In the genomic region with DNA sequence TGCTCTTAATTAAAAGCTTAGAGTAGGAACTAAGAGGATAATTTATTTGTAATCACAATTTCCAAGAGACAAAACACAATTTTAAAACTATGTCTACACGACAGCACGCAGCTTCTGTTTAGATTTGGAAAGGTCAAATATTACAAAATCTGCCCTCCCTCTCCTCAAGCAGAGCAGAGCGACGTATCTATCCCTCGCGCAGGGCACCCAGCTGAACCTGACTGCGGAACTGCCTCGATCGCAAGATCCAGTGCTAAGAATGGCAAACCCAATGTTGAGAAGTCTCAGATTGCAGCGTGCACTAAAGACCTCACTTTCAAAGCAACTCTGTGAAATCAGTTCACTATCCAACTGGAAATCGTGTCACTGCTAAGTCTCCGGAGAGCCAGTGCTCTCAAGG, we compare ENCODE assay signal across 7 mouse cellular contexts. TPM values are rescaled to one million over a fixed set of nuclear protein-coding genes. Genes with fewer than 3 reads are reported as not detected.
DNase-seq lines count a peak whose midpoint lies in the region; ATAC-seq lines count a peak whose summit lies in the region.

No protein-coding gene starts in this region.

- peak overlapping the region; percentile 92 for H3K4me2 ChIP-seq in lung, embryonic 16.5 days (ENCODE audit: low read depth, low read length)
- peak overlapping the region; percentile 79 for H3K4me2 ChIP-seq in forebrain, embryonic 16.5 days (ENCODE audit: low read length)
- H3K4me2 ChIP-seq in limb, embryonic 15.5 days, result peak overlapping the region; percentile 87
- peak overlapping the region; percentile 85 for H3K4me2 ChIP-seq in stomach, embryonic 15.5 days

- peak overlapping the region; percentile 96 for H3K9ac ChIP-seq in lung, embryonic 16.5 days (ENCODE audit: low read length)
- H3K9ac ChIP-seq in forebrain, embryonic 16.5 days (replicated peaks; ENCODE audit: low read depth, low read length), result peak overlapping the region; percentile 80
- H3K9ac ChIP-seq in limb, embryonic 15.5 days, result 0 out of 2 replicates have a peak overlapping the region, but pooled peaks have one; percentile 12
- peak overlapping the region; percentile 97; the same call in 1 of the 2 replicates for H3K9ac ChIP-seq in stomach, embryonic 15.5 days

- H3K27ac ChIP-seq in lung, embryonic 16.5 days (ENCODE audit: low read length), result peak overlapping the region; percentile 30
- no peak overlapping the region for H3K27ac ChIP-seq in forebrain, embryonic 16.5 days (ENCODE audit: low read length)
- H3K27ac ChIP-seq in limb, embryonic 15.5 days, result no peak overlapping the region; the same call in 1 of the 2 replicates
- peak overlapping the region; percentile 22; the same call in 1 of the 2 replicates for H3K27ac ChIP-seq in stomach, embryonic 15.5 days

- no peaks in the 10 kb centered on the region for H3K36me3 ChIP-seq in lung, embryonic 16.5 days (ENCODE audit: control insufficient read depth, insufficient read depth, low read length)
- no peaks in the 10 kb centered on the region for H3K36me3 ChIP-seq in forebrain, embryonic 16.5 days (ENCODE audit: control insufficient read depth, insufficient read depth)
- no peaks in the 10 kb centered on the region for H3K36me3 ChIP-seq in limb, embryonic 15.5 days
- no peaks in the 10 kb centered on the region for H3K36me3 ChIP-seq in stomach, embryonic 15.5 days

- peak overlapping the region; percentile 99 for H3K4me3 ChIP-seq in lung, embryonic 16.5 days (ENCODE audit: low read length)
- H3K4me3 ChIP-seq in forebrain, embryonic 16.5 days (replicated peaks; ENCODE audit: low read length), result peak overlapping the region; percentile 88
- H3K4me3 ChIP-seq in limb, embryonic 15.5 days, result peak overlapping the region; percentile 95
- H3K4me3 ChIP-seq in stomach, embryonic 15.5 days (replicated peaks), result peak overlapping the region; percentile 99

- peaks cover 38% of the 10 kb centered on the region for H3K4me1 ChIP-seq in lung, embryonic 16.5 days (replicated peaks; ENCODE audit: control insufficient read depth, insufficient read depth, low read length)
- H3K4me1 ChIP-seq in forebrain, embryonic 16.5 days (replicated peaks; ENCODE audit: control insufficient read depth, insufficient read depth, low read length), result peaks cover 32% of the 10 kb centered on the region
- peaks cover 37% of the 10 kb centered on the region for H3K4me1 ChIP-seq in limb, embryonic 15.5 days
- peaks cover 18% of the 10 kb centered on the region; the same call in 1 of the 2 replicates for H3K4me1 ChIP-seq in stomach, embryonic 15.5 days

- ATAC-seq in lung, embryonic 16.5 days (ENCODE audit: low read depth), result no peak
- ATAC-seq in forebrain, embryonic 16.5 days, result no peak
- no peak for ATAC-seq in limb, embryonic 15.5 days (ENCODE audit: insufficient number of reproducible peaks, low FRiP score, low TSS enrichment, low read depth)
- ATAC-seq in stomach, embryonic 15.5 days (ENCODE audit: insufficient read depth, low FRiP score, low read depth), result no peak

- H3K9me3 ChIP-seq in lung, embryonic 16.5 days (ENCODE audit: control insufficient read depth, low read length), result no peaks in the 10 kb centered on the region
- no peaks in the 10 kb centered on the region for H3K9me3 ChIP-seq in forebrain, embryonic 16.5 days (ENCODE audit: control insufficient read depth, low read length)
- no peaks in the 10 kb centered on the region for H3K9me3 ChIP-seq in limb, embryonic 15.5 days
- H3K9me3 ChIP-seq in stomach, embryonic 15.5 days, result no peaks in the 10 kb centered on the region

- WGBS in lung, embryonic 16.5 days, result 30% methylated on average over 12 of the region's 12 CpGs
- 73% methylated on average over 12 of the region's 12 CpGs for WGBS in forebrain, embryonic 16.5 days
- 69% methylated on average over 12 of the region's 12 CpGs for WGBS in limb, embryonic 15.5 days
- 31% methylated on average over 12 of the region's 12 CpGs for WGBS in stomach, embryonic 15.5 days

- DNase-seq in lung, adult 18-20 months, result no peak
- no peak for DNase-seq in right cerebral cortex, postnatal 4 days
- no peak for DNase-seq in T-cell, adult 2 months (ENCODE audit: low spot score)

- H3K27me3 ChIP-seq in lung, embryonic 16.5 days (ENCODE audit: control insufficient read depth, insufficient read depth, low read depth, low read length), result no peaks in the 10 kb centered on the region
- no peaks in the 10 kb centered on the region for H3K27me3 ChIP-seq in forebrain, embryonic 16.5 days (replicated peaks; ENCODE audit: control insufficient read depth, insufficient read depth, low read length)
- H3K27me3 ChIP-seq in limb, embryonic 15.5 days, result no peaks in the 10 kb centered on the region; the same call in 1 of the 2 replicates
- H3K27me3 ChIP-seq in stomach, embryonic 15.5 days (replicated peaks), result no peaks in the 10 kb centered on the region

RNA-seq across cellular contexts. Expression of gene Cdc42bpb, which starts 2.0 kb away (rescaled TPM):
- polyA plus RNA-seq in lung, embryonic 16.5 days (2015; fragmentation: Nextera tagmentation; extraction: Ambion mirVana), result 34.4 and 36.1 TPM in 2 replicates
- polyA plus RNA-seq in forebrain, embryonic 16.5 days (2015; fragmentation: Nextera tagmentation; extraction: Ambion mirVana), result 33.6 and 39.9 TPM in 2 replicates
- 26.4 and 33.5 TPM in 2 replicates for polyA plus RNA-seq in limb, embryonic 15.5 days (2015; fragmentation: Nextera tagmentation; extraction: Ambion mirVana)
- polyA plus RNA-seq in stomach, embryonic 15.5 days (2015; fragmentation: Nextera tagmentation; extraction: Ambion mirVana), result 32.5 and 34.2 TPM in 2 replicates

RNA-seq across cellular contexts. Expression of gene Lbhd2, which starts 31.1 kb away (rescaled TPM):
- polyA plus RNA-seq in lung, embryonic 16.5 days (2015; fragmentation: Nextera tagmentation; extraction: Ambion mirVana), result 0.79 and 0.80 TPM in 2 replicates
- polyA plus RNA-seq in forebrain, embryonic 16.5 days (2015; fragmentation: Nextera tagmentation; extraction: Ambion mirVana), result 1.3 and 4.5 TPM in 2 replicates
- polyA plus RNA-seq in limb, embryonic 15.5 days (2015; fragmentation: Nextera tagmentation; extraction: Ambion mirVana), result 12.4 and 13.2 TPM in 2 replicates
- 1.4 and 1.7 TPM in 2 replicates for polyA plus RNA-seq in stomach, embryonic 15.5 days (2015; fragmentation: Nextera tagmentation; extraction: Ambion mirVana)

RNA-seq across cellular contexts. Expression of gene Exoc3l4, which starts 41.3 kb away (rescaled TPM):
- 13.0 and 14.5 TPM in 2 replicates for polyA plus RNA-seq in lung, embryonic 16.5 days (2015; fragmentation: Nextera tagmentation; extraction: Ambion mirVana)
- polyA plus RNA-seq in forebrain, embryonic 16.5 days (2015; fragmentation: Nextera tagmentation; extraction: Ambion mirVana), result 1.9 and 2.5 TPM in 2 replicates
- 6.4 and 9.9 TPM in 2 replicates for polyA plus RNA-seq in limb, embryonic 15.5 days (2015; fragmentation: Nextera tagmentation; extraction: Ambion mirVana)
- polyA plus RNA-seq in stomach, embryonic 15.5 days (2015; fragmentation: Nextera tagmentation; extraction: Ambion mirVana), result 8.5 and 8.7 TPM in 2 replicates

Comparison
In these comparisons a context has a peak if more than half of its experiments do, and no peak if none do; other contexts are left out.
1. H3K27ac ChIP-seq: peak in lung, embryonic 16.5 days (single experiment) and stomach, embryonic 15.5 days (single experiment); none in forebrain, embryonic 16.5 days (single experiment) and limb, embryonic 15.5 days (single experiment).
2. H3K9ac ChIP-seq: peak in every context shown above with its lines; median percentile 97 in stomach, embryonic 15.5 days; 96 in lung, embryonic 16.5 days; 80 in forebrain, embryonic 16.5 days; 12 in limb, embryonic 15.5 days.
3. Peak in every context shown above with its lines, with median percentiles within 50 percentile points of each other: H3K4me2 ChIP-seq and H3K4me3 ChIP-seq.